Mouse (Mus musculus): ENCODE measurements at regions not wholly inside any gene's neighbourhood (a gene's known extent, or its start where the extent isn't known, plus 50 kb on each side); places are given as distances from the start of the nearest gene placed in this dataset.

DNA sequence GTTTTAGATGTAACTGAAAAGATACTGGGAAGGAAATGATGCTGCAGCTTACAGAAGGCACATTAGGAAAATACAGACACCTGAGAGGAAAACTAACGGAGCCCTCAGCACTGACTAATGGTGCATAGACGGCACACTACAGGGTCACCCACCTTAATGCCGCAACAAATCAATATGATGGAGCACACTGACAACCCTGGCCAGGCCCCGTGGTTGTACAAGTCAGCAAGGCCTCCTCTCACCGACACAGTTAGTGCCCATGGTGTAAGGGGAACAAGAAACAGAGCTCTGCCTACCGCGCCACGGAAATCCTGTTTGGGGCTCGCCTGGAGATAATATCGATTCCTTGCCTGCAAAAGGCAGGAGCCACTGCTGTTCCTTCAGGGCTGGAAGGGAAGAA is 273.9 kb downstream of the Prim2 start:
- H3K36me3 ChIP-seq (ENCODE audit: insufficient read depth, low read length), result no peaks in the 10 kb centered on the region
- no peak overlapping the region for H3K4me3 ChIP-seq (ENCODE audit: low read length)
- no peaks in the 10 kb centered on the region for H3K4me1 ChIP-seq (ENCODE audit: insufficient read depth, low read length)
- TF ChIP-seq CTCF (IDR thresholded peaks at IDR 0.05; ENCODE audit: low read depth), result no peak
- no peak overlapping the region for H3K9ac ChIP-seq (replicated peaks; ENCODE audit: low read length)
- H3K9me3 ChIP-seq (ENCODE audit: low read length), result no peaks in the 10 kb centered on the region
- H3K27me3 ChIP-seq (ENCODE audit: insufficient read depth, low read length), result no peaks in the 10 kb centered on the region
- ATAC-seq (0 out of 2 replicates have a peak, but pooled peaks have one; percentile 18), DNase-seq (ENCODE audit: low spot score) (no peak)
- no peak overlapping the region; the same call in 1 of the 2 replicates for H3K27ac ChIP-seq
- H3K4me2 ChIP-seq (ENCODE audit: low read depth, low read length), result no peak overlapping the region
- WGBS, result 77% methylated on average over 10 of the region's 10 CpGs

DNA sequence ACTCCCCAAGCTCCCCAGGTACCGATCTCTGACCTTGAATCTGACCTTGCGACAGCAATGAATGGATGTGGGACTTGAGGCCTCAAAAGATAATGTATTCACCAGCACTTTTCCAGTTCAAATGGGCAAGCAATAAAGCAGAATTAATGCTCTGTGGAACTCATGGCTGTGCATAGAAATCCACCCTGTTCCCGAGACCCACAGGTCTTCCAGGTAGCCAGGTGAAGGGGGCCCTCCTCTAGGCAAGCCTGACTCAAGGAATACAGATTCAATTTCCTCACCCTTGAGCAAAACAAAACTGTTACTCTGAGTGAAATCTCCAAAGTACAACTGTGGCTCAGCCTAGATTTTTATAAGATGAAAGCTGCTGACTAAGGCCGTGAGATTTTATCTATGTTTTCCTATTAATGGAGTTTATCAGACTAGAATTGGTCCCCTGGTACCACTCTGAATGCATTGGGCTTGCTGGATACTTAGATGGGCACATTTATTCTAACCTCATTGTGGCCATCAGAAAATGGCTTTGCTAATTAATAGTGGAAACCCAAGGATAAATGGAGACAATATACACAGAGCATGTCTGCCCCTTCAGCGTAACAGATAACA is 274.5 kb downstream of the Prim2 start:
- no peaks in the 10 kb centered on the region for H3K4me1 ChIP-seq (ENCODE audit: insufficient read depth, low read length)
- ATAC-seq (no peak), DNase-seq (ENCODE audit: low spot score) (no peak)
- H3K9me3 ChIP-seq (ENCODE audit: low read length), result no peaks in the 10 kb centered on the region
- no peak overlapping the region for H3K9ac ChIP-seq (replicated peaks; ENCODE audit: low read length)
- H3K4me3 ChIP-seq (ENCODE audit: low read length), result no peak overlapping the region
- H3K27me3 ChIP-seq (ENCODE audit: insufficient read depth, low read length), result no peaks in the 10 kb centered on the region
- no peak overlapping the region for H3K27ac ChIP-seq
- WGBS, result 71% methylated on average over 5 of the region's 5 CpGs
- H3K4me2 ChIP-seq (ENCODE audit: low read depth, low read length), result no peak overlapping the region
- no peak for TF ChIP-seq CTCF (IDR thresholded peaks at IDR 0.05; ENCODE audit: low read depth)
- no peaks in the 10 kb centered on the region for H3K36me3 ChIP-seq (ENCODE audit: insufficient read depth, low read length)

DNA sequence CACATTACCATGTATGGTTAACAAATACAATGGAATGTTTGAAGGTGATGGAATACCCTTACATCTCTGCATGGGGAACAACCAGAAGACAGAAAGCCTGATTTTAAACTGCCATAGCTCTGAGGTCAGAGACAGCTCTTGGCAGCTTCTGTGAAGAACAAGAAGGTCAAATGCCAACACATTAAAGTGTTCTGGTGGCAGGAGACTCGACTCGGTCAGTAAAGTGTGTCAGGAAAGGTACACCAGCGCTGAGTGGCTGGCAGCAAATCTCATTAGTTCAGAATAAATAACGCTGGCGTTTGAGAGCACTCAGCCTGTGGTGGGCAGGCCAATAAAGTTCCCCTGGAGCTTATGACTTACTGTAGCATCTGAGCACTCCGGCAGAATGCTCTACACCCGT is 298.8 kb downstream of the Prim2 start:
- DNase-seq (ENCODE audit: low spot score) (no peak), ATAC-seq (no peak)
- Histone ChIP-seq H3K4me2 (ENCODE audit: low read depth, low read length) (no peak overlapping the region), H3K36me3 (ENCODE audit: insufficient read depth, low read length) (no peaks in the 10 kb centered on the region), H3K4me3 (ENCODE audit: low read length) (no peak overlapping the region), H3K27me3 (ENCODE audit: insufficient read depth, low read length) (no peaks in the 10 kb centered on the region), H3K4me1 (ENCODE audit: insufficient read depth, low read length) (no peaks in the 10 kb centered on the region), H3K27ac (no peak overlapping the region), H3K9ac (replicated peaks; ENCODE audit: low read length) (no peak overlapping the region), H3K9me3 (ENCODE audit: low read length) (no peaks in the 10 kb centered on the region)
- 79% methylated on average over 7 of the region's 7 CpGs for WGBS
- TF ChIP-seq CTCF (IDR thresholded peaks at IDR 0.05; ENCODE audit: low read depth), result no peak

DNA sequence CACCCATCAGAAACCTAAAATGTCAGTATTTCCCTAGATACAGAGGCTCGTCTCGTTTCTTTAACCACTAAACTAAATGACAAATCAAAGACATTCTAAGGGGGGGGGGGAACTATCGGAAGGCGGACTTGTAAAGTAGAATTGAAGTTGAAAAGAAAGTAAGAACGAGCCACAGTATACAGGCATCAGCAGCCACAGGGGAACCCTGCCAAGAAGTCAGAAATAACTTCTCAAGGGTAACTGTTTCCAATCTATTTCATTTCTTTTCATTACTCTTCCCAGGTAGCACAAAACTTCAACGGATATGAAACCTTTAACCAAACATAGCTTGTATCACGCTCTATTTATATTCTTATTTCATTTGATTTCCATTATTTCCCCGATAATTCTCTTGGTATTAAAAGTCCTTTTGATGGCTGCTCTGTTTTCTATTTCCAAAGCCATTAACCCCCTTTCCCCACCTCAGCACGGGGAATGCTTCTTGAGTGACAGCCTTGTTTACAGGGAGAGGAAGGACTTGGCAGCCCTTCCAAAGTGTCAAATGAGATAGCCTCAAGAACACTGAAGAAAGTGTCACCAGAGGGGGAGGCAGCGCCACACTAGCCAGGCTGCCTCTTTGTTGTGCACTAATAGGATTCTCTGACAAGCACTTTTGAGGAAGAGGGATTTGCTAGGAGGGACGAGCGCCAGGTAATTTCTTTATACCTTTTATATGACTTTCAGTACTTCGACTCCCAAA is 306.7 kb downstream of the Prim2 start:
- H3K36me3 ChIP-seq (ENCODE audit: insufficient read depth, low read length), result no peaks in the 10 kb centered on the region
- H3K4me2 ChIP-seq (ENCODE audit: low read depth, low read length), result peak overlapping the region; percentile 8; the same call in 1 of the 2 replicates
- H3K4me3 ChIP-seq (ENCODE audit: low read length), result no peak overlapping the region
- H3K9ac ChIP-seq (replicated peaks; ENCODE audit: low read length), result no peak overlapping the region
- H3K4me1 ChIP-seq (ENCODE audit: insufficient read depth, low read length), result no peaks in the 10 kb centered on the region
- 38% methylated on average over 13 of the region's 13 CpGs for WGBS
- peak; percentile 49 for DNase-seq (ENCODE audit: low spot score)
- peak; percentile 63; the same call in 1 of the 2 replicates for ATAC-seq
- no peaks in the 10 kb centered on the region for H3K27me3 ChIP-seq (ENCODE audit: insufficient read depth, low read length)
- no peak overlapping the region for H3K27ac ChIP-seq
- no peaks in the 10 kb centered on the region for H3K9me3 ChIP-seq (ENCODE audit: low read length)
- no peak for TF ChIP-seq CTCF (IDR thresholded peaks at IDR 0.05; ENCODE audit: low read depth)

DNA sequence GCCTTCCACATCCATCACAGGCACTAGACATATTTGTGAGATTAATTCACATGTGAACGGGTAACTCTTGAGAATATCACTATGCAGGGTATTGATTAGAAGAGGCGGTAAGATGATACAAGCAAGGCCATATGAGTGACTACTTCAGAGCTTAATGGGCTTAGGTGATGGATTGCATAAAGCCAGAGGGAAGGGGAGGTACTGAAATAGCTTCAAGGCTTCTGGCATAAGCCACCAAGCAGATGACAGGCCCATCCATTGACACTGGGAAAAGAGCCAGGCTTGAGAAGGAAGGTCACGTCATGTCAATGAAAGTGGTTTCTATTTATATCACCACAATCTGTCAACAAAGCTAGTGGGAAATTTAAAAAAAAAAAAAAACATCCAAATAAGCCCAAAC is 335.5 kb downstream of the Prim2 start:
- Histone ChIP-seq H3K4me1 (ENCODE audit: insufficient read depth, low read length) (no peaks in the 10 kb centered on the region), H3K9me3 (ENCODE audit: low read length) (no peaks in the 10 kb centered on the region), H3K36me3 (ENCODE audit: insufficient read depth, low read length) (no peaks in the 10 kb centered on the region), H3K27me3 (ENCODE audit: insufficient read depth, low read length) (no peaks in the 10 kb centered on the region), H3K4me2 (ENCODE audit: low read depth, low read length) (no peak overlapping the region), H3K27ac (no peak overlapping the region), H3K4me3 (ENCODE audit: low read length) (no peak overlapping the region), H3K9ac (replicated peaks; ENCODE audit: low read length) (no peak overlapping the region)
- 62% methylated on average over 3 of the region's 3 CpGs for WGBS
- no peak for TF ChIP-seq CTCF (IDR thresholded peaks at IDR 0.05; ENCODE audit: low read depth)
- ATAC-seq (0 out of 2 replicates have a peak, but pooled peaks have one; percentile 32), DNase-seq (ENCODE audit: low spot score) (peak; percentile 59)

Measured in hindbrain, postnatal 0 days (tissue).